Mouse (Mus musculus) thymus, adult 2 months (tissue): Measurements from ENCODE around the gene Cd46. TPM values are rescaled to one million over a fixed set of nuclear protein-coding genes. Genes with fewer than 3 reads are reported as not detected.

ENCODE experiments used
- DNase-seq: peaks from one replicate; pipeline ENCODE4 v3.0.0; 2021
- H3K27ac ChIP-seq: fragments of 200-500 bp; 2 replicates; pipeline ENCODE4 v1.5.1; 2012; ENCODE audit warnings: low read length, control low read depth; ENCODE audit not compliant: control insufficient read depth, insufficient read depth
- H3K27me3 ChIP-seq: fragments of 200-500 bp; 2 replicates; pipeline ENCODE4 v1.6.1; 2012; ENCODE audit warnings: mild to moderate bottlenecking, low read length, moderate library complexity, mixed read lengths; ENCODE audit not compliant: control insufficient read depth, insufficient read depth
- H3K36me3 ChIP-seq: fragments of 200-500 bp; 2 replicates; pipeline ENCODE4 v1.6.1; 2012; ENCODE audit warnings: mild to moderate bottlenecking, low read length, moderate library complexity; ENCODE audit not compliant: control insufficient read depth, insufficient read depth
- H3K4me1 ChIP-seq: fragments of 200-500 bp; replicated peaks from 2 replicates; pipeline ENCODE4 v1.6.1; 2012; ENCODE audit warnings: low read length; ENCODE audit not compliant: control insufficient read depth, insufficient read depth
- H3K4me3 ChIP-seq: fragments of 200-500 bp; 2 replicates; pipeline ENCODE4 v1.5.1; 2012; ENCODE audit warnings: mild to moderate bottlenecking, low read length, control low read depth, moderate library complexity; ENCODE audit not compliant: control insufficient read depth, insufficient read depth
- CTCF ChIP-seq: fragments of 200-500 bp; IDR thresholded peaks from 2 replicates; pipeline ENCODE4 v1.5.1; 2012; ENCODE audit warnings: mild to moderate bottlenecking, control low read depth, low read length, moderate library complexity, borderline replicate concordance; ENCODE audit not compliant: control insufficient read depth, poor library complexity, insufficient read depth; ENCODE audit errors: extremely low read depth
- POLR2A ChIP-seq: fragments of 200-500 bp; IDR thresholded peaks from 2 replicates; pipeline ENCODE4 v1.6.1; 2012; ENCODE audit warnings: mild to moderate bottlenecking, low read length, control low read depth, moderate library complexity; ENCODE audit not compliant: control insufficient read depth, poor library complexity, insufficient read depth; ENCODE audit errors: extremely low read depth
- WGBS: fragments of 180-500 bp; shearing (Covaris S2); methylation state at CpG from one replicate; pipeline ENCODE4 v1.1.7; 2018; 5-methylcytosine and 5-hydroxymethylcytosine counted together
- polyA plus RNA-seq: library from polyadenylated mRNA; depleted of rRNA; stranded (reverse); fragments of >200 nt; gene quantifications from 2 replicates; pipeline ENCODE4 v1.2.3, GENCODE M21; 2012

Gene Cd46
- polyA plus RNA-seq, 1 experiment: 2.0 TPM

DNA sequence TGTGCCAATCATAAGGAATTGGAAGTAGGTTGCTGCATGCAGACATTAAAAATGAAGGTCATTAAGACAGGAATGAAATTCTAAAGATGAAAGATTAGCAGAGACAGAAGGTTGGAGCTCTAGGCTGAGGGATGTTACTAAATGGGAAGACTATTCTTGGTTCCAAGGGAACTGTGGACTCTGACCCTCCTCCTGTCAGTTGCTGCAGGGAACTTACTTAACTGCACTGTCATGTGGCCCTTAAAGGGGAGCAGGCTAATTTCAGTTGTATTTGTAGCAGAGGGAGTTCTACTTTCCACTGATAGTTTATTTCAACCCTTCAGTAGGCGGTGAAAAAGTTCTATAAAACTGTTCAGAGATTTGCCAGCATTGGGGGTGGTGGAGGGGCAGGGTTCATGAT is 54.1 kb downstream of the Cd46 start:
- H3K27ac ChIP-seq: no peak overlapping the region
- no peak overlapping the region for H3K4me3 ChIP-seq
- no peaks in the 10 kb centered on the region for H3K27me3 ChIP-seq
- 89% methylated on average over 1 of the region's 1 CpGs for WGBS
- DNase-seq: no peak
- no peak for TF ChIP-seq POLR2A
- TF ChIP-seq CTCF: no peak
- no peaks in the 10 kb centered on the region for H3K4me1 ChIP-seq
- H3K36me3 ChIP-seq: no peaks in the 10 kb centered on the region

- no peaks in the 10 kb centered on the region for H3K27me3 ChIP-seq
- no peaks in the 10 kb centered on the region for H3K36me3 ChIP-seq
- H3K4me3 ChIP-seq: no peak overlapping the region
- no peaks in the 10 kb centered on the region for H3K4me1 ChIP-seq
- no peak for DNase-seq
- no peak overlapping the region for H3K27ac ChIP-seq
- TF ChIP-seq CTCF: no peak
- TF ChIP-seq POLR2A: no peak
- 84% methylated on average over 6 of the region's 6 CpGs for WGBS
Observed at GRCm38 (mm10) chr1:195037483-195037882, 54.6 kb downstream of the Cd46 start.

DNA sequence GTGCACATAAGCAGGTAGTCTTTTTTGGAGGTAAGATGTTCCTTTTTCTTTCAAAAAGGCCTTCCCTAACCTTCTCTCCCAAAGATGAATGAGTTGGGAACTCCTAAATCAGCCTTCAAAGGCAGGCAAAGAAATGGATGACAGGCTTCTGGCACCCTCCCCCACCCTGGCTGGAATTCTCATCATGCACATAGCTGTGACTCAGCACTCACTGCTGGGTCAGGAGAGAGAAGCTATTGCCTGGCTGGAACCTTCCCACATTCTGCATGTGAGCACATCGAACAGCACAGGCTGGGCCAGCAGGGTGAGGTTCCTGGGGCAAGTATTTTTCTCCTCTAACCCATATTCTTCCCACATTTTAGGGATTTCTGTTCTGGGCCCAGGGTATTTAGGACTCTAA is 58.1 kb downstream of the Cd46 start:
- no peak overlapping the region for H3K4me3 ChIP-seq
- no peak for DNase-seq
- WGBS: 74% methylated on average over 1 of the region's 1 CpGs
- no peaks in the 10 kb centered on the region for H3K36me3 ChIP-seq
- H3K4me1 ChIP-seq: no peaks in the 10 kb centered on the region
- no peak overlapping the region for H3K27ac ChIP-seq
- TF ChIP-seq POLR2A (no peak), CTCF (no peak)
- H3K27me3 ChIP-seq: no peaks in the 10 kb centered on the region

DNA sequence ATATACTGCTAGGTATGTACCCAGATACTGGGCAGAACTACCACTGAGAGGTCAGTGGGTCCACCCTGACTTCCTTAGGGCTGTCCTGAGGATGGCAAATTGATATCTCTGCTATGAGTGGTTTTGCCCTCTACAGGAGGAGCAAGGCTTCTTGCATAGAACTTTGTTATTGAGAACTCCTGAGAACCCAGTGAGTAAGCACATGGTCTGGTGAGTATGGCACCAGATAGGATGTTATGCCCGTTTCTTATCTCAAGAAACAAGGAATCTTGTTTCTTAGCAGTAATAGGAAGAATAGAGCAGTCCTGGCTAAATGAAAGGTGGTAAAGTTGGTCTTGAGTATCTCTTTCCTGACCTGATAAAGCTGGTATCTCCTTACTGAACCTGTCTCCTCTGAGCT is 59.3 kb downstream of the Cd46 start:
- DNase-seq: no peak
- H3K36me3 ChIP-seq: no peaks in the 10 kb centered on the region
- no peak overlapping the region for H3K27ac ChIP-seq
- H3K27me3 ChIP-seq: no peaks in the 10 kb centered on the region
- H3K4me1 ChIP-seq: no peaks in the 10 kb centered on the region
- no peak overlapping the region for H3K4me3 ChIP-seq
- WGBS: 90% methylated on average over 1 of the region's 1 CpGs
- TF ChIP-seq CTCF (no peak), POLR2A (no peak)

DNA sequence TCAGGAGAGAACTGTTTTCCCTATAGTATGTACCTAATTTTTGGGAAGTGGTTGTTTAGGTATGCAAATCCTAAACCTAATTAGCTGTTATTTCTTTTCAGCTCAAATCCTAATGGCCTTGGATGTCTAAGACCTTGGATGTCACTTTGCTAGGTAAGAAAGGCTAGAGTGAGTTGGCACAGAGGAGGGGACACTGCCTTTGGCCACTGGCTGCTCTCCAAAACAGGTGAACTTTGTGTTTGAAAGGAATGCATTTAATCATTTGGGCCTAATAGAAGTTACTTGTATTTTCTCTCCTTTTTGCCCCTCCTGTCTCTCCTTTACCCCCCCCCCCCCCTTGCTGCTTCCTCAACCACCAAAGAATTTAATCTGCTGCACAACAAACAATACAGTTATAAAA is 60.3 kb downstream of the Cd46 start:
- no peak for DNase-seq
- Histone ChIP-seq H3K27me3 (no peaks in the 10 kb centered on the region), H3K27ac (no peak overlapping the region), H3K4me3 (no peak overlapping the region), H3K36me3 (no peaks in the 10 kb centered on the region), H3K4me1 (no peaks in the 10 kb centered on the region)
- TF ChIP-seq CTCF: no peak
- TF ChIP-seq POLR2A: no peak

- no peaks in the 10 kb centered on the region for H3K4me1 ChIP-seq
- WGBS: 76% methylated on average over 1 of the region's 1 CpGs
- TF ChIP-seq POLR2A (no peak), CTCF (no peak)
- no peak for DNase-seq
- no peak overlapping the region for H3K27ac ChIP-seq
- no peaks in the 10 kb centered on the region for H3K36me3 ChIP-seq
- no peak overlapping the region for H3K4me3 ChIP-seq
- no peaks in the 10 kb centered on the region for H3K27me3 ChIP-seq
Observed at GRCm38 (mm10) chr1:195027507-195027906, 64.5 kb downstream of the Cd46 start.

- H3K27me3 ChIP-seq: no peaks in the 10 kb centered on the region
- no peak for TF ChIP-seq CTCF
- no peak for TF ChIP-seq POLR2A
- no peaks in the 10 kb centered on the region for H3K4me1 ChIP-seq
- no peak overlapping the region for H3K4me3 ChIP-seq
- no peak for DNase-seq
- no peak overlapping the region for H3K27ac ChIP-seq
- WGBS: 95% methylated on average over 1 of the region's 1 CpGs
- H3K36me3 ChIP-seq: no peaks in the 10 kb centered on the region
Observed at GRCm38 (mm10) chr1:195023848-195024247, 68.2 kb downstream of the Cd46 start.
